Mouse (Mus musculus) gastrocnemius, postnatal 4 days (tissue): ENCODE measurements at regions not wholly inside any gene's neighbourhood (a gene's known extent, or its start where the extent isn't known, plus 50 kb on each side); places are given as distances from the start of the nearest gene placed in this dataset.

ENCODE experiments used
- DNase-seq, 2 experiments: peaks; one replicate each; pipeline ENCODE4 v3.0.0; 2021 to 2022; ENCODE audit warnings: low spot score in 2 of 2, mixed read lengths in 2 of 2

DNA sequence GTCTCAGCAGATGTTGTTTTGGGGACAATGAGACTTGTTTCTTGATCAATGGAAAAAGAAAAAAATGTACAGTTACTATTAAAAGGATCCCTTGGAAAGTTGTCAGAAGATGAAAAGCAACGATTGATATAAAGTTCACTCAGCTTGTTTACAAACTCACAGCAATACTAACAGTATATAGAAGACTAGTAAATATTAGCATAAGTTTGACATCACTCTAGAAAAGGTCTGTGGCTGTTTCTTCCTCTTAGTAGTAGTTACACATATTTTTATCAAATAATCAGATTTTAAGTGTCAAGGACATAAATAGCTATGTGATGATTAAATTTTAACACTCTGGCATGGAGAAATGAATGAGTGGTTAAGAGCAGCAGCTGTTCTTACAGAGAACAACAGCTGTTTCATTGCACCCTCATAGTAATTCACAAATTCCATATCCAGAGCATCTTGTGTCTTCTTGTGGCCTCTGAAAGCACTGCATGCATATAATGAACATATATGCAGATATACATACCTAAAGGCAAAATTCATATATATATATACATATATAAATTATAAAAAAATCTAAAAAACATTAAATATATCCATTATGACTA is 179.1 kb upstream of the Pcdh10 start:
- no peak for DNase-seq

DNA sequence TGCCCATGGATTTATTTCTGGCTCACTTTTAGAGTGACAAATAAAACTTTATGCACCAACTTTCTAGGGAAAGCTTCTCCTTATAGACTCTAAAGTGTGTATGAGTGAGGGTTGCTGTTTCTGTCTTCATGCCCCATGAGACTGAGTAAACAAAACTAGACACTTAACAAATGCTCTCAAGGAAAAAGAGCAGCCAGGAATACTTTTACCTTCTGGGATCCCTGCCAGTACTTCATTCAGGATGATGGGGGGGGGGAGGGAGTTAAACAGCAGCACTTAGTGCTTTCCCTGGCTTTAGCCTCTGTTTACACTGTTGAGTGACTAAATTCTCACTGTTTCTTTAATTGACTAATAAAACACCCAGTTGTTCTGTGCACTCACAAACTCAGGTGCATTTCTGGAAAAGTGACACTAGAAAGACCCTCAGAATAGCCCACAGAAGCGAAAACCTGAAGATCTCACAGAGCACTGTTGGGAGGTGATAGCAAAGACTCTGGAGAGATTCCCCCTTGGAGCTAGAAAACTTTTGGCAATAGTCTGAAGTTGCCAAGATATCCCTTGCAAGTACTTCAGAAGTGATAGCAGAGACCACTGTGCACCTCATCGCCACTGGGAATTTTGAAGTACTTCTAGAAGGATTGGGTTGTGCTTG is 173.7 kb upstream of the Pcdh10 start:
- DNase-seq, result no peak

DNA sequence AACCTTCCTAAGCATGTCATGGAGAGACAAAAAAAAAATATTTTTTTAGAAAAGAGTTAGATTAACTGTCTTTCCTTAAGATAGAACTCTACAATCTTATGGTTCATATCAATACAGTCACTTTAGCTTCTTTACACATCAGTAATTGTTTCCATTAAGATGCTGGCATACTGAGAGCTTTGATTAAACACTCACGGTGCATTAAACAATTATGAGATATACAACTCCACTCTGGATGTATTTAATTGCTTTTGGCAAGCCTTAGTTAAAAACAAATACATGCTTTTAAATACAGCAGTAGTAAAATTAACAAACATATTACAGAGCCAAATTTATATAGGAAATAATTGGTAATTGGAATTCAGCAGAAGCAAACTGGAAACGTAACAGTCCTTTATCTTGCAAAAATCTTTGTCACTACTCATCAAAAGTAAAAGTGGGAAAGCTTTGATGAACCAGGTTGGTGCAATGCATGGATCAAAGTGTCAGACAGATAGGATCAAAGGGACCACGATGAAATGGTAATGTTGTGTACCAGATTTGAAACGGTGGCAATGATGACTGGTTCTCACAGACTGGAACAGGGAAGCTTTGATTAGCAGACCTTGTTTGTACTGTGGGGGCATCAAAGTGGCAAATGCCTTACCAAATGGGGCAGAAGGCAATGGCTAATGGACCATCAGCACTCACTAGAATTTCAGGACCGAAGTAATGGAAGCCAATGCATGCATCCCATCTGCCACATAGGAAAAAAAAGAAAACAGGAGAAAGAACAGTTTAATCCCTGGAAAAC is 146.4 kb upstream of the Pcdh10 start:
- no peak for DNase-seq

DNA sequence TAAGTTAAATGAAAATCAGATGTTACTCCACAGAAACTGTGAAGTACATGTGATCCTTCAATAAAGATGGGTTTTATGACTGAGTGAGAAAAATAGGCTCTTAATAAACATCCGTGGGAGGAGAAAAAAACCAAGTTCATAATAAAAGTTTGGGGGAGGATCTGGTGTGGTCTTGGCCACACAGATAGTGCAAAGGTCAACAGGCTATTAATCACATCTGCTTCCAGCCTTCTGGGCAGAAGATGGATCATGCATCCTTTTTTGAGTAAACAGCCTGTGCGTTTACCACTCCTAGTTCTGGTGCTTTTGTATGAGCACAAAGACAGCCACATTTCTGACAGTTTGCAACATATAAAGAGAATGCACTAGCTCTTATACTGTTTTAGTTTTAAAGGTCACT is 139.7 kb upstream of the Pcdh10 start:
- no peak for DNase-seq

DNA sequence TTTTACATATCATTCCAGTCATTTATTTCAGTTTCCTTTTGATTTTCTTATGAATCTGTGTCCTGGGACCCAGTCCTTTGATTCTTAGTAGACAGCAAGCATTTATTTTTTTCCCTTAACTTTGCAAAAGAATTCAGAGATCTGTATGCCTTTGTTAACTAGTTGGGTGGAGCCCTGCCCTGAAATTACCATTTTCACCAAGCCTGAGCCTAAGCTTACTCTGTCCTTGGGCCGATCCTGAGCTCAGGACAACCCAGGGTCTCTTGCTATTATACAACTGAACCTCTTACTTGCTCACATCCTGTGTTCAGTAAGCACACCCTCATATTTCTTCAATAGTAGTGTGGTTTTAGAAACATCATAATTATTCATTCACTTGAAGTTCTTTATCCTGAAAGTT is 132.7 kb upstream of the Pcdh10 start:
- no peak for DNase-seq

DNA sequence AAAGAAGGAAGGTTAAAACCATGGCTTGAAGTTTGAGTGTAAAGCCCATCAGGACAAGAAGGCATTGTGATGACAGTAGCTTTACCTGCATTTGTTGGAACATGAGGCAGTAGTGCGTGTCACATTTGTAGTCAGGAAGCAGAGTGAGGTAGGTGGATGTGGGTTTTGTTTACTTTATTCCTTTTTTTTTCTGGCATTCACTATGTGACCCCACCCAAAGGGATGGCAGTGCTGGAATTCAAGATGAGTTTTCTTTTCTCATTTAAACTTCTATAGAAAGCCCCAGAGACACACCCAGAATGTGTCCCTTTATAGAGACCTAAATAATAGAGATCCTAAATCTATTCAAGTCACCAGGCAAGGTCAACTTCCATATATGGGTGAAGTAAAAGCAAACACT is 131.6 kb upstream of the Pcdh10 start:
- DNase-seq, result no peak

DNA sequence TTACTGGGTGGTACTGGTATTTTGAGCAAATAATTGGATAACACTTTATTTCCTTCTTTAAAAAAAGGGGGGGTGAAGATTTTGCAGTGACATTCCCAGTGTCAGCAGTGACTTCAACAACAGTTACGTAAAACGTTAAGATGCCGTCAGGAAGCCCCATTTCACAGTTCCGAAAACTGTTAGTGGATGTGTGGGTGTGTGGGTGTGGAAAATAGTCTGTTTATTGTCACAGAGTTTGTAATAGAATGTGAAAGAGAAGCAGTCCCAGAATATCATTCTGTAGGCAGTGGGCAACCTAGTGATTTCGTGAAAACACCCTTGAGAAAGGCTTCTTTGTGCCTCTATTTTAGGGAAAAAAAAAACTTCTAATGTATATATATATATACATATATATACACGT is 101.4 kb upstream of the Pcdh10 start:
- DNase-seq, result no peak

DNA sequence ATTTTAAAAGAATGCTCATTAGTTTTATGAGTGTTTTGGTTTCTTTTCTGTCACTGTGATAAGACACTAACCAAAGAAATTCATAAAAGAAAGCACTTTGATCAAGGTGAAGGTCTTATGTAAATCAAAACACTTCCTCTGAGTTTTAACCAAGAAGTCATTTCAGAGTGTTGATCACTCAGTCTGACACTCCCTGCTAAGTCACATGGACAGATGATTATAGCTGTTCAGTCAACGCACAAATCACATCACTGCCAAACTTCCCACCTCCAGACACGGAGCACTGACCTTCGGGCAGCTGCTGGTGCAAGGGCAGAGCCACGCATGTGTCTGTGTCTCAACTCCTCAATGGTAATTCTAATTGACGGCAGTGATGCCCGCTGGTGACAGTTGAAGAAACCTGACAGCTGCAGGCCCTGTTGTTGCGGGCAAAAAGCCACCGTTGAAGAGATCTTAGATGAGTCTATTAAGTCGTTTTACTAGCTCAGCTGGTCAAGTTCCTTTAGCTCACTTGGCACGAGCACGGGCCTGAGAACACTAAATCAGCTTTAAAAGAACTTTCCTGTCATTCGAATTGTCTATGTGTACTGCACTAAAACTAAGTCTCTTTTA is 80.8 kb upstream of the Pcdh10 start:
- DNase-seq, result peak; percentile 17 to 40

DNA sequence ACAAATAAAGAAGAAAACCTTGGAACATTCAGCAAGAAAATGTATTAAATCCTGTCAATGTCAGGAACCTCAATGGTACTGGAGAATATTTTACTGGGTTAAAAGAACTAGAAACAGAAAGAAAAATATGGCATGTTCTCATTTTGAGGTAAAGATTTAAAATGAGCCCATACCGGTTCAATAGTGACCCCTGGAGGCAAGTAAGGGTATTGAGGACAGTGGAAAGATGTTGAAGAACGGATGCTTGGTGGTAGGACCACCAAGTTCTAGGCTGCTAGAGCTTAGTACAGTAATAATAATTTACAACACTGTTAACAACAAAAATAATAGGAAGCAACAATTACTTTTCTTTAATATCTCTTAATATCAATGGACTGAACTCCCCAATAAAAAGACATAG is 58.9 kb upstream of the Pcdh10 start:
- DNase-seq, result no peak
